Mouse (Mus musculus) cerebellum, adult 11 months (tissue): Measurements from ENCODE around the gene Smc2.
A peak's percentile ranks its signal among the peaks of the same experiment; 100 is the strongest.
"Not testable (repeated sequence)": the region's sequence is repeated elsewhere in the genome, so short reads cannot be mapped to it uniquely, and the experiment has no call there.

Experiments used
- DNase-seq: peaks from one replicate; pipeline ENCODE4 v3.0.0; 2022

Gene Smc2

DNA sequence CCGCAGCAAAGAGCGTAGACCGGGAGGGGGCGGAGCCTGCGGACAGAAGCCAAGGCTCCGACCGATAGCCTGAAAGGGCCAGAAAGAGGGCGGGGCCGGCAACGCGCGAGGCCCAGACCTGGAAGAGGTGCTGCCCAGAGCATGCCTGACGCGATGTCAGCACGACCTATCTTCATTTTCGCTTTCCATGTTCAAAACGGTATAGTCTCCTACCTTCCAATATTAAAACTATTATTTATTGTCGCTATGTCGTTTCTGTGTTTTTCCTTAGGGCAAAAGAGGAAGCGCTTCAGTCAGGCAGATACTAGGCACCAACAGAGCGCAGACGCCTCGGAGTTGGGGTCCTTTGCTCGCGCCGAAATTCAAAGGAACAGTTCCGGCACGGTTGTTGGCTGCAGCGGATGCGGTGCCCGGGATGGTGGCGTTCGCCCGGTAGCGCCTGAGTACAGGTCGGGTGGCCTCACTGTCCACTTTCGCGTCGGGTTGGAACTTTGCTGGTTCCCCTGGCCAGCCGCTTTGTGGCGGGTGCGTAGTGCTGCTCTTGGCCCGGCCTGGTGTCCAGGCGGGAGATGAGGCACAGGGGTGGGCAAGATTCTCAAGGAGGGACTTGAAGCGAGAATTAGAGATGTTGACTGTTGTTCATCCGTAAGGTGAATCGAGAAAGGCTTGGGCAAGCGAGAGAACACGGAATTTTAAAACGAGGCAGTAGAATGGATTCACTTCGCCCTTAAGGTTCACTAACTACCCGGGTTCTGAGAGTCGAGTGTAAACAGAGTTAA is at the start of gene Smc2:
Smc2 (plus strand) TSS at position 358 of the 779 bp plus-strand sequence.
- peak; percentile 91 for DNase-seq

GRCm38 (mm10) chr4:52411587-52411986 is 27.5 kb upstream of the Smc2 start:
- DNase-seq, result no peak

DNA sequence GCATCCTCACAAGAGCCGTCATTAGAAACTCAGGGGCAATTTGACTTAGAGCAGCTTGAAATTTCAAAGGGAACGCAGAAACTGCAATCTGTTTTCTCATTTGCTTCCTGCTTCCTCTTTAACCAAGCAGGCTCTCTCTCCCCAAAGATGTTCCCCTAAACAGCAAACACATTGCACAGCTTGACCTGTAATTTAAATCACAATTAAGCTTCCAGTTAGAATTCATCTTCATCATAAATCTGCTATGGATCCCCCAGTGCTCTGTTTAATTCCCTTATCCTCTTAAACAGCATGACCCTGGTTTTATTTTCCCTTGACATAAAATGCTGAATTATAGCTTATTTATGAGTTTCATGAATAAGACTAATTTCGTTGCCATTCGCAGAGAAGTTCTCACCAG is 15.4 kb upstream of the Smc2 start:
- DNase-seq, result no peak

- DNase-seq, result no peak
Observed at GRCm38 (mm10) chr4:52429310-52430198, 9.5 kb upstream of the Smc2 start.

DNA sequence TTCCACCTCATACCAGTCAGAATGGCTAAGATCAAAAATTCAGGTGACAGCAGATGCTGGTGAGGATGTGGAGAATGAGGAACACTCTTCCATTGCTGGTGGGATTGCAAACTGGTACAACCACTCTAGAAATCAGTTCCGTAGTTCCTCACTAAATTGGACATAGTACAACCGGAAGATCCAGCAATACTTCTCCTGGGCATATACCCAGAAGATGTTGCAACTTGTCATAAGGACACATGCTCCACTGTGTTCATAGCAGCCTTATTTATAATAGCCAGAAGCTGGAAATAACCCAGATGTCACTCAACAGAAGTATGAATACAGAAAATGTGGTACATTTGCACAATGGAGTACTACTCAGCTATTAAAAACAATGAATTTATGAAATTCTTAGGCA is 3.5 kb upstream of the Smc2 start:
- DNase-seq, result not testable (repeated sequence)

GRCm38 (mm10) chr4:52438371-52438885 is 615 bp upstream of the Smc2 start:
- DNase-seq, result no peak

- no peak for DNase-seq
Observed at GRCm38 (mm10) chr4:52459726-52460125, 20.7 kb downstream of the Smc2 start.

DNA sequence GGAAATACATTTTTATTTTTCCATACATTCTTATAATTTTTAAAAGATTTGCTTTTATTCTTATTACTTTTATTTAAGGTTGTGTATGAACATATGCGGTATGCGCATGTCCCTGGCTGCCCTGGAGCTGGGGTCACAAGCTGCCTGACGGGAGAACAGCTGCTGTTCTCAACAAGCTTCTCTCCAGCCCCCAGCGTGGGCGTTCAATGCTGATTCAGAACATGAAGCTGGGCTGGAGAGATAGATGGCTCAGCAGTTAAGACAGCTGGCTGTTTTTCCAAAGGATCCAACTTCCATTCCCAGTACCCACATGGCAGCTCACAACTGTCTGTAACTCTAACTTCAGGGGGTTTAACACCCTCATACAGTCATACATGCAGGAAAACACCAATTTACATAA is 22.3 kb downstream of the Smc2 start:
- DNase-seq, result no peak

GRCm38 (mm10) chr4:52473431-52473830 is 34.4 kb downstream of the Smc2 start:
- DNase-seq, result no peak

- no peak for DNase-seq
Observed at GRCm38 (mm10) chr4:52487486-52487885, 48.4 kb downstream of the Smc2 start.

- not testable (repeated sequence) for DNase-seq
Observed at GRCm38 (mm10) chr4:52497144-52497543, 58.1 kb downstream of the Smc2 start, which contains the start of gene Vma21-ps. Gene Vma21-ps (minus strand): TSS chr4:52497244.

DNA sequence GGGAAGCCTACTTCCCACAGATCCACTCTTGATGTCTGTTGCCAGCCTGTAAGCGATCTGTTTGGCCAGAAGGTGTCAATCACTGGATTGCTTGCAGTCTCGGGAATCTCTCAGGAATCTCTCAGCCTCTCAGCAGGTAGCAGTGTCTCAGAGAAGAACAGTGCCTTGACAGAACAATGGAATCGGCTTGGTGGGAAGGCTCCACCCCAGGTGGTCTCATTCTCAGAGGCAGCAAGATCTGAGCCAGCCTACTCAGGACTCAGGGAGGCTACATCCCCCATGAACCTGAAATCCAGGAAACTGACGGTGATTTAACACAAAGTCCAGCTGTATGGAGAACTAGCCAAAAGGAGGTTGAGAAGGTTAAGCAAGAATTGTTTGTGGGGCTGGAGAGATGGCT is 78.5 kb downstream of the Smc2 start:
- no peak for DNase-seq

GRCm38 (mm10) chr4:52519301-52519700 is 80.3 kb downstream of the Smc2 start:
- no peak for DNase-seq

GRCm38 (mm10) chr4:52526464-52526863 is 87.4 kb downstream of the Smc2 start:
- no peak for DNase-seq

DNA sequence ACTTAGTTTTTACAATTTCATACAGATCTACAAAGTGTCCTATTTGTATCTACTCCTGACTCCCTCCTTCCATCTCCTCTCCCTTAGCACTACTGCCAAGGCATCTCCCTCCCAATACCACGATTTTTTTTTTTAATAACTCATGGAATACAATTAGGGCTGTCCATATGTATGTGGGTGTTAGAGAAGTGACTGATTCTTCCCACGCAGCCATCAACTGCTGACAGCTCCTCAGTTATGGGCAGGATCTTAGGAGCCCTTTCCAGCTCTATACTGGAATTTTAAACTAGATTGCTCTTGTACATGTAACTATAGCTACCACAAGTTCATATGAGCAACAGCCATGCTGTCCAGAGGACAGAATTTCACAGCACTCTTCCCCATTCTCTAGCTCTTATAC is 91.6 kb downstream of the Smc2 start:
- DNase-seq, result no peak
